Mouse (Mus musculus): Measurements from ENCODE around the gene Gm6583.
"Not testable (repeated sequence)": the region's sequence is repeated elsewhere in the genome, so short reads cannot be mapped to it uniquely, and the experiment has no call there.

Gene Gm6583

GRCm38 (mm10) chr5:112324637-112325545 is 30.9 kb downstream of the Gm6583 start:
- DNase-seq = peak; percentile 65

GRCm38 (mm10) chr5:112323246-112323645 is 32.6 kb downstream of the Gm6583 start:
- no peak for DNase-seq

- DNase-seq = no peak
Observed at GRCm38 (mm10) chr5:112321376-112321775, 34.5 kb downstream of the Gm6583 start.

GRCm38 (mm10) chr5:112320936-112321335 is 34.9 kb downstream of the Gm6583 start:
- DNase-seq = no peak

- no peak for DNase-seq
Observed at GRCm38 (mm10) chr5:112320379-112320778, 35.5 kb downstream of the Gm6583 start.

- not testable (repeated sequence) for DNase-seq
Observed at GRCm38 (mm10) chr5:112319343-112319742, 36.5 kb downstream of the Gm6583 start.

- DNase-seq = peak; percentile 68
Observed at GRCm38 (mm10) chr5:112317328-112317727, 38.5 kb downstream of the Gm6583 start.

DNA sequence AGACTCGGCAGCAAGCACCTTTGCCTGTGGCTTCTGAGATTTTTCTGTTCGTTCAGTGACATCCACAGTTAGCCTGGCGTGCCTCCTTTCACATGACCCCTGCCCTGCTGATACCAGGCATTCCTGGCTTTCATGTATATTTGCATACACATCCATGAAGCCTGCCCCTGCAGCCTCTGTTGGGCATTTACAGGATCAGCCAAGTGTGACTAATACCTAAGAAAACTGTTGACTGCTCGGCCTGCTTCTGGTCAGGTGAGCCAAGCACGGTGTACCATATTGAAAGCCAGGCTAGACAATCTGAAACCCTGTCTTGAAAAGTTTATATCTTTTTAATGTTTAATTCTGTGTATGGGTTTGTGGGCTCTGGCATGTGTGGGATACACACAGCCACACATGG is 39.4 kb downstream of the Gm6583 start:
- DNase-seq = peak; percentile 40

GRCm38 (mm10) chr5:112313222-112313885 is 42.5 kb downstream of the Gm6583 start:
- DNase-seq = no peak

DNA sequence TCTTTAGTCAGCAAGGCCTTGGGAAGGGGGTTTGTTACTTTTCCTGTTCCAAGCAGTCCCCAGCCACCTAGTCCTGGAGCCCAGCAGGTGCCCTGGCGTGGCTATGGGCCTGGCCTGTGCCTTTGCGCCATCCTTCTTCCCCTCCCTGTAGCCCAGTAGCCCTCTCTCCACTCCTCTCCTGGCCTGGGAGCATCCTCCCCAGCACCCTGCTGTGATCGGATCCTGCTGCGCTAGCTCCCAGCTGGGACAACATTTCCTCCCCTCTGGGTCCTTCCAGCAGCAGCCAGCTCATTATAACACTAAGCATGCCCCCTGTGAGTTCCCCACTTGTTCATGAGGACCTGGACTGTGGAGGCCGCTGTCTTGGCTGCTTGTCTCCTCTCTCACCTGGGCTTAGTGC is 50.0 kb downstream of the Gm6583 start:
- no peak for DNase-seq
